Mouse (Mus musculus) stomach, embryonic 15.5 days (tissue): ENCODE results near the gene Rnf152. TPM values are rescaled to one million over a fixed set of nuclear protein-coding genes. Genes with fewer than 3 reads are reported as not detected.

Experiments used
- ATAC-seq: fragments of 200-750 bp; cut with Nextera tagmentation; 2 replicates; pipeline ENCODE4 v1.8.0; 2017; ENCODE audit warnings: low read depth, moderate number of reproducible peaks, moderate TSS enrichment; ENCODE audit not compliant: insufficient read depth, low FRiP score
- H3K27ac ChIP-seq: fragments of 300-500 bp; sonication (generic); 2 replicates; pipeline ENCODE4 v1.5.1; 2015; ENCODE audit warnings: mild to moderate bottlenecking, inconsistent platforms
- H3K27me3 ChIP-seq: fragments of 300-500 bp; sonication (generic); replicated peaks from 2 replicates; pipeline ENCODE4 v1.6.1; 2015; ENCODE audit warnings: inconsistent platforms
- H3K36me3 ChIP-seq: fragments of 300-500 bp; sonication (generic); 2 replicates; pipeline ENCODE4 v1.6.1; 2015; ENCODE audit warnings: inconsistent platforms
- H3K4me1 ChIP-seq: fragments of 300-500 bp; sonication (generic); 2 replicates; pipeline ENCODE4 v1.6.1; 2015; ENCODE audit warnings: inconsistent platforms
- H3K4me2 ChIP-seq: fragments of 300-500 bp; sonication (generic); 2 replicates; pipeline ENCODE4 v1.6.1; 2015; ENCODE audit warnings: mild to moderate bottlenecking, inconsistent platforms
- H3K4me3 ChIP-seq: fragments of 300-500 bp; sonication (generic); replicated peaks from 2 replicates; pipeline ENCODE4 v1.5.1; 2015; ENCODE audit warnings: inconsistent platforms
- H3K9ac ChIP-seq: fragments of 300-500 bp; sonication (generic); 2 replicates; pipeline ENCODE4 v1.6.1; 2015; ENCODE audit warnings: inconsistent platforms
- H3K9me3 ChIP-seq: fragments of 300-500 bp; sonication (generic); 2 replicates; pipeline ENCODE4 v1.6.1; 2016; ENCODE audit warnings: inconsistent platforms
- WGBS: fragments of 180-500 bp; shearing (Covaris S2); methylation state at CpG from one replicate; pipeline ENCODE4 v1.1.7; 2015; 5-methylcytosine and 5-hydroxymethylcytosine counted together
- polyA plus RNA-seq: library from polyadenylated mRNA; unstranded; fragments of >200 nt; fragmentation: Nextera tagmentation; extraction: Ambion mirVana; gene quantifications from 2 replicates; pipeline ENCODE4 v1.2.1, GENCODE M21; 2015

Gene Rnf152
- polyA plus RNA-seq, 1 experiment from 2014 or later = 1.4 TPM

- Histone ChIP-seq H3K4me1 (no peaks in the 10 kb centered on the region), H3K9ac (no peak overlapping the region), H3K4me3 (no peak overlapping the region), H3K4me2 (no peak overlapping the region), H3K36me3 (no peaks in the 10 kb centered on the region), H3K9me3 (no peaks in the 10 kb centered on the region), H3K27me3 (no peaks in the 10 kb centered on the region), H3K27ac (no peak overlapping the region)
- WGBS = 71% methylated on average over 3 of the region's 3 CpGs
- no peak for ATAC-seq
Measured at GRCm38 (mm10) chr1:105257199-105257598, 99.3 kb downstream of the Rnf152 start.

GRCm38 (mm10) chr1:105249190-105249589 is 107.3 kb downstream of the Rnf152 start:
- WGBS = 91% methylated on average over 3 of the region's 3 CpGs
- Histone ChIP-seq H3K9ac (no peak overlapping the region), H3K27me3 (no peaks in the 10 kb centered on the region), H3K27ac (no peak overlapping the region), H3K9me3 (no peaks in the 10 kb centered on the region), H3K4me1 (no peaks in the 10 kb centered on the region), H3K4me3 (no peak overlapping the region), H3K36me3 (no peaks in the 10 kb centered on the region), H3K4me2 (no peak overlapping the region)
- no peak for ATAC-seq

- WGBS = 75% methylated on average over 2 of the region's 2 CpGs
- Histone ChIP-seq H3K9ac (no peak overlapping the region), H3K36me3 (no peaks in the 10 kb centered on the region), H3K4me1 (no peaks in the 10 kb centered on the region), H3K9me3 (no peaks in the 10 kb centered on the region), H3K27me3 (no peaks in the 10 kb centered on the region), H3K4me2 (no peak overlapping the region), H3K27ac (no peak overlapping the region), H3K4me3 (no peak overlapping the region)
- no peak for ATAC-seq
Measured at GRCm38 (mm10) chr1:105246651-105247050, 109.9 kb downstream of the Rnf152 start.

GRCm38 (mm10) chr1:105246075-105246574 is 110.4 kb downstream of the Rnf152 start:
- Histone ChIP-seq H3K9me3 (no peaks in the 10 kb centered on the region), H3K4me2 (no peak overlapping the region), H3K9ac (no peak overlapping the region), H3K36me3 (no peaks in the 10 kb centered on the region), H3K4me3 (no peak overlapping the region), H3K4me1 (no peaks in the 10 kb centered on the region), H3K27me3 (no peaks in the 10 kb centered on the region), H3K27ac (no peak overlapping the region)
- ATAC-seq = no peak
- WGBS = 62% methylated on average over 3 of the region's 3 CpGs

- Histone ChIP-seq H3K4me3 (no peak overlapping the region), H3K9me3 (no peaks in the 10 kb centered on the region), H3K4me1 (no peaks in the 10 kb centered on the region), H3K36me3 (no peaks in the 10 kb centered on the region), H3K4me2 (no peak overlapping the region), H3K27me3 (no peaks in the 10 kb centered on the region), H3K27ac (no peak overlapping the region), H3K9ac (no peak overlapping the region)
- peak; percentile 35; the same call in 1 of the 2 replicates for ATAC-seq
- 41% methylated on average over 6 of the region's 6 CpGs for WGBS
Measured at GRCm38 (mm10) chr1:105243359-105244142, 113.0 kb downstream of the Rnf152 start.

GRCm38 (mm10) chr1:105240185-105240584 is 116.3 kb downstream of the Rnf152 start:
- Histone ChIP-seq H3K9me3 (no peaks in the 10 kb centered on the region), H3K4me1 (no peaks in the 10 kb centered on the region), H3K27me3 (no peaks in the 10 kb centered on the region), H3K4me3 (no peak overlapping the region), H3K36me3 (no peaks in the 10 kb centered on the region), H3K9ac (no peak overlapping the region), H3K27ac (no peak overlapping the region), H3K4me2 (no peak overlapping the region)
- no peak for ATAC-seq
